Mouse (Mus musculus) kidney, adult 18-20 months (tissue): ENCODE results near the gene Hip1.

Experiments used
- DNase-seq: peaks from one replicate; pipeline ENCODE4 v3.0.0; 2021

The Hip1 gene

GRCm38 (mm10) chr5:135544865-135545797 lies at the start of gene Hip1:
Gene Hip1 (minus strand): TSS chr5:135545120.
- peak; percentile 100 for DNase-seq

DNA sequence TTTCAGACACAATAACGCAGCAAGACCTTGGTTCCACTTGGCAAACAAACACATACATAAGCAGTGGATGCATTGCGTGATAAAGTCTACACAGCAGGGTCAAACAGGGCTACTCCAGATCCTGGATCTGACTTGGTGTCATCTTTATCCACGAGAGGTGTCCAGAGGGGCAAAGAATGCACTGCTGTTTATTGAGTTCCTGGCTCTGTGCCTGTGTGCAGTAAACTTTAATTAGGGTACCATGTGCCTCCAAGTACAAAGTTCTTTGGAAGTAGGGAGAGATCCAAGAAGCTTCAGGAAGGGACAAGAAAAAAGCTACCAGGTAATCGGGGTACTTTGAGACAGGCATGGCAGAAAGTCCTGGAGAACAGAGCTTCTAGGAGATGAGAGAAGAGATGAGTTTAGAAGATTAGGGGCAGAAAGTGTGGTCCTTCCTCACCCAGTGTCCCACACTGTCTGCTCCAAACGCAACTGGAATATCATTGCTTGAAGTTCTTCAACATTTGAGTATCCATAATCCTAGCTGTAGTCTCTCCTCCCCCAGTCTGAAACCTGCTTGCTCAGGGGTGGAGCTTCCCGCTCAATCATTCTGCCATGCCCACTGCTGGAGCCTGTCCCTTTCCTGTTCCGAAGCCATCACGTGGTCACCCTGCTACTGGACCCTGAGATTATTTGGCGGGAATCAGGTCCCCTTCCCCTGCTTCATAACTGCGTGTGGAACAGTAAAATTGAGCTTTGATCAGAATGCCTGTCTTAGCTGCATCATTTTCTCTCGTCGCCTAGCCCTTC lies 45.3 kb upstream of the Hip1 start:
- DNase-seq = peak; percentile 44

GRCm38 (mm10) chr5:135587764-135588163 lies 42.8 kb upstream of the Hip1 start:
- no peak for DNase-seq

GRCm38 (mm10) chr5:135585691-135586090 lies 40.8 kb upstream of the Hip1 start:
- no peak for DNase-seq

DNA sequence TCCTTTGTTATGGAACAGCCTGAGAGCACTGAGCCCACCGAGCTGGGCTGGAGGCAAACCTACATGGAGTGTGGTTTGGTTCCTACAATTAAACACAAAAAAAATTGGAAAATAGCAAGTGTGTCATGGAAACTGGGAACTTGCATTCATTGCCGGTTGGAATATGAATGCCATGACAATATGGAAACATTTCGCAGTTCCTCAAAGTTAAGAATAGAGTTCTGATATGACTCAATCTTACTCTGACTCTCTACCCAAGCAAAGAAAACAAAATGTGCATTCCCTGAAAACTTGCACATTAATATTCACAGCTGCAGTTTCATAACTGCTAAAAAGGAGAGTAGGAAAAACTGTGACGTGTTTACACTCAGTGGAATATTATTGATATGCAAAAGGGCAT lies 37.4 kb upstream of the Hip1 start:
- DNase-seq = no peak

DNA sequence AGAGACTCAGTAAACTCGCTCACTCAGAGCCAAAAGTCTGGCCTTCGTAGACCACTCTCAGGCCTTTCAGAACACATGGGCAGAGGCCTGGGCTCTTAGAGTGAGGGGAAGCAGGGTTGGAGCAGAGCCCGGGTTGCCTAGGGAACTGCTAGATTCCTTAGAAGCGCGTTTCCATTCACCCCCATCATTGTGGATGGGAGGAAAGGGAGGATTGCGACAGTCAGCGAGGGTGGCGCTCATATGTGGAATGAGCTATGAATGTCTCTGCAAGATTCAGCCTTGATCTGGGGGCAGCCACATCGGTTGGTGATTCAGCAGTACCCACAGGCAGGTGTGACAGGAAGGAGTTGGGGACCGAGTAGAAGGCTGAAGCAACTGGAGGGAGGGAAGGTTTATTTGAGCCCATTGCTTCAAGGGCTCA lies 34.4 kb upstream of the Hip1 start:
- no peak for DNase-seq

DNA sequence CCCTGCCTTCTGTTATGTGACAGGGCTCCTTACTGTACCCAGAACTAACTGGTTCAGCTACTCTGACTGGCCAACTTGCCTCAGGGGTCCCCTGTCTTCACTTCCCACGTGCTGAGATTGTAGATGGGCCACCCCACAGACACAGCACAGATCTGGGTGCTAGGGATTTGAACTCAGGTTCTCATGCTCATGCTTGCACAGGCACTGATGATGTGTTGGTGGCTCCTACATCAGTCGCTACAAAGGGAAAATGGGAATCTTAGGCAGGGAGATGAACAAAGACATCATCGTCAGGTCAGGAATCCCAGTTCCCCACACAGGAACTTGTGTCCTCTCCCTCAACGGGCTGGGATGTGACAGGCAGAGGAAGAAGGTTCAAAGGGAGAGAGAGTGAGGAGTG lies 31.1 kb upstream of the Hip1 start:
- DNase-seq = no peak

DNA sequence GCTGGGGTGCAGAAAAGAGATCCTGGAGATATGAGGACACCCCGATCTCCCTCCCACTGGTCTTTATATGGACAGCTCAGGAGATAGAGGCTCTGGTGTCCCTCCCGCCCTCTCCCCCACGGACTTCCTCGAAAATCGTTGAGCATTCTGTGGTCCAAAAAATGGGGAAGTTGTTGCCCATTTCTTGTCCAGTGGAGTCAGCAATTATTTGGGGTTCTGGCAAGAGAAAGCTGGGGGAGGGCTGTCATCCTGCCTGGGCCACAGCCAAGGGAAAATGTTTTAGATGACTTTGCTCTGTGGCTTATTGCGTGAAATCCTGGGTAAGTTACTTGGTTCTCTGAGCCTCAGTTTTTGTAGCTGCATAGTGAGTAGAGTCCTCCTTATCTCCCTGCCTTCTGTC lies 28.1 kb upstream of the Hip1 start, which contains the start of gene Ccl24:
TSS of gene Ccl24 (minus strand) at position 44 of the 400 bp plus-strand sequence.
- DNase-seq = no peak

DNA sequence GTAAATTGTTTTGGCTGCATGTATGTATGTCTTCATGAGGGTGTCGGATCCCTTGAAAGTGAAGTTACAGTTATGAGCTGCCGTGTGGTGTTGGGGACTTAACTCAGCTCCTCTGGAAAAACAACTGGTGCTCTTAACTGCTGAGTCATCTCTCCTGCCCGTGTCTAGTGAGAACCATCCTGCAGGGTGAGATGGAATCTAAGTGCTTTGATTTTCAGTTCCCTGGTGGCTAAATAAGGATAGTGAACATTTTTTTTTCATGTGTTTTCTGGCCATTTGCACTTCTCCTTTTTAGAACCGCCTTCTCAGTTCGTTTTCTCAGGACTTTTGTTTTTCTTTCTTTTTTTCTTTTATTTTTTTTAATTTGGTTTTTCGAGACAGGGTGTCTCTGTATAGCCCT lies 23.8 kb upstream of the Hip1 start:
- no peak for DNase-seq

DNA sequence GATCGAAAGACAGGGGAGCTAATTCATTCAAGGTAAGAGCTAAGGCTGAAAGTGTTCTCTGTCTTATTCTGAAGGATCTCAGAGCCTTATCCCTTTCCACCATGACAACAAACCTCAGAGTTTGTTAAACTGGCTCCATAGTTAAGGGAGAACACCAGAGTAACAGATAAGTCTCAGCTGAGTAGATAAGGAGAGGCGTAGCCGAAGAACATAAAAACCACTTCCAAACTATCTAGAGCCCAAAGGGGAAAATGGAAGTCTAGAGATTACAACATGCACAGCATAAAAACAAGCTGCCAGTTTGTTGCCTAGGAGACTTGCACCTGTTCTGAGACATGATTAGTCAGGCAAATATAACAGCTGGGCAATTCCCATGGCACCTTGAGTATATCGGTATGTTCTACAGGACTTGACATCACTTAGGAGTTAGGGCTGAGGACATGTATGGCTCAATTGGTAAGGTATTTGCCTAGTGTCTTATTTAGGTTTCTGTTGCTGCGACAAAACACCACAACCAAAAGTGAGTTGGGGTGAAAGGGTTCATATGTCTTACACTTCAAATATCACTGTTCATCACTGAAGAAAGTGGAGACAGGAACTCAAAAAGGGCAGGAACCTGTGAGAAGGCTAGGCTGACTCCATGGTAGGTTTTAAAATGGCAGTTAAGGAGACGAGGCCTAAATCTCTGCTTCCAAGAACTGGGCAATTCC lies 22.8 kb upstream of the Hip1 start:
- no peak for DNase-seq

DNA sequence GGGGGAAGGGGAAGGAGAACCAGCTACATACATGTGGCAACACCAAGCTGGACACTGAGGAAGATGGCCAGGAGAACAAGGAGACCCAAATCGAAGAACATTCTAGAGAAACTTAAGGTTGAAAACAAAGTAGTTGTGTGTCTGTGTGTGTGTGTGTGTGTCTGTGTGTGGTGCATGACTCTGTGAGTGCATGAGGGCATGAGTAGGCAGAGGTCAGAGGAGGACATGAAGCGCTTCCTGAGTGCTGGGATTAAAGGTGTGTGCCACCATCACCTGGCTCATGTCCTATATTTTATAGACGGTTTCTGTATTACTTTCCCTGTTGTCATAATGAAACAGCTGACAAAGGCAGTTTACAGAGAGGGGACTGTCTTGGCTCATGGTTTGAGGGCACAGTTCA lies 18.5 kb upstream of the Hip1 start, which contains the start of gene Ccl26:
TSS of gene Ccl26 (minus strand) at position 101 of the 400 bp plus-strand sequence.
- DNase-seq = no peak

GRCm38 (mm10) chr5:135557671-135558070 lies 12.8 kb upstream of the Hip1 start:
- no peak for DNase-seq

GRCm38 (mm10) chr5:135557051-135557450 lies 12.1 kb upstream of the Hip1 start:
- DNase-seq = no peak

GRCm38 (mm10) chr5:135556259-135556658 lies 11.3 kb upstream of the Hip1 start:
- no peak for DNase-seq

DNA sequence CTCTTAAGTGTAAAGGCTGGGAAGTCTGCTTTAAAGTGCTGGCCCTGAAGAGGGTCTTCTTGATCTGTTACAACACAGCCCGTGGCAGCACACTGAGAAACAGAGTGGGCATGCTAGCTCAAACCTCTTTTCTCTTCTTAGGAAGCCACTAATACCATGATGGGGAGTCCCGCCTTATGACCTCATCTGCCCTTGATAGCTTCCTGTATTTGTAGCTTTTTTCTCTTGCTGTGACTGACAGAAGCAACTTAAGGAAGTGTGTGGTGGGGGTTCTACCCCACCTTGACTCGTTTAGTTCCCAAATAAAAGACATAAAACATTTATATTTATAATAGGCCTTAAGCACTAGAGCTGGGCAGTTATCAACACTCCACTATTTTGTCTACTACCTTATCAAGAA lies 6.7 kb upstream of the Hip1 start:
- DNase-seq = no peak

DNA sequence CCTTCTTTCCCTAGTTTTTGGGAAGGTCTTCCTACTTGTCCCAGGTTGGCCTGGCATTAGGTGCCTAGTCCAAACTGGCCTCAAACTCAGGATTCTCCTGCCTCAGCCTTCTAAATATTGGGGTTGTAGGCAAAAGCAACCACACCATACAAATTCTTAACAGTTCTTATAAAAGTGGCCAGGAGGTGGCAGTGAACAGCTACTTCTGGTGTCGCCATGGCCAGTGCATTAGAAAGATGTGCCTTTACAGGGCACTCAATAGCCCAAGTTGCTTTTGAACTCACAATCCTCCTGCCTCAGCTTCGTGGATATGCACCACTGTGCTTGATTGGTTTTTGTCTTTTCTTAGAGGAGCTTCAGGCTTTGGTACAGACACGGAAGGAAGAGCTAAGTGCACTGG lies 6.0 kb upstream of the Hip1 start:
- no peak for DNase-seq

DNA sequence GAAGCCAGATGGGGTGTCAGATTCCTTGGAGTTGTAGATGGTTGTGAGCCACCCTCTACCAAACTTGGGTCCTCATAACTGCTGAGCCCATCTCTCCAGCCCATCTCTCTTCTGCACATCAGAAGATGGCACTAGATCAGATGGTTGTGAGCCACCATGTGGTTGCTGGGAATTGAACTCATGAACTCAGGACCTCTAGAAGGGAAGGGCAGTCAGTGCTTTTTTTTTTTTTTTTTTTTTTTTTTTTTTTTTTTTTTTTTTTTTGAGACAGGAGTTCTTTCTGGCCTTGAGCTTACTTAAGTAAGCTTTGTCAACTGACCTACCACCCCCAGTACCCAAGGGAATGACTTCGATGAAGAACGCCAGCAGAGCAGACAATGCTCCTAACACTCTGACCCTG lies 3.1 kb upstream of the Hip1 start:
- no peak for DNase-seq

DNA sequence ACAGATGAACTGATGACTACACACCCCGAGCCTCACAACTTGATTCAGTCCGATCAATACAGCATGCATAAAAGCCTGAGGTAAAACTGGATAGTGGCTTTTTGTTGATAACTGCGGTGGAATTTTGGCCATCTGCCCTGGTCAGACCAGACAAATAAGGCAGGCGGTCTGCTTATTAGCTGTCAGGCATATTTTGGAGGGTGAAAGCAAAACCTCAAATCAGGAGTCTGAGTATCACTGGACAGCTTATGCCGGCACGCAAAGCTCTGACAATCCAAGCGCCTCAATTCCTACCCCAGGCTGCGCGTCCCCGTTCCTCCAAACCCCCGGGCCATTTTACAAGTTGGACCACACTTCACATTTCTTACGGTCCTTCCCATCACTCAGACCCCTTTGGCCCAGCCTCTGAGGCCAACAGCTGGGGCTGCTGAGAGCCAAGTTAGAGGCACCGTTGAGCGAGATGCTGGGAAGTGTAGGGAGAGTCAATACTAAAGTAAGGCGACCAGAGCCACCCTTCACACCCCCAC lies 825 bp downstream of the Hip1 start:
- DNase-seq = peak; percentile 25

GRCm38 (mm10) chr5:135537794-135538214 lies 7.1 kb downstream of the Hip1 start:
- DNase-seq = no peak

DNA sequence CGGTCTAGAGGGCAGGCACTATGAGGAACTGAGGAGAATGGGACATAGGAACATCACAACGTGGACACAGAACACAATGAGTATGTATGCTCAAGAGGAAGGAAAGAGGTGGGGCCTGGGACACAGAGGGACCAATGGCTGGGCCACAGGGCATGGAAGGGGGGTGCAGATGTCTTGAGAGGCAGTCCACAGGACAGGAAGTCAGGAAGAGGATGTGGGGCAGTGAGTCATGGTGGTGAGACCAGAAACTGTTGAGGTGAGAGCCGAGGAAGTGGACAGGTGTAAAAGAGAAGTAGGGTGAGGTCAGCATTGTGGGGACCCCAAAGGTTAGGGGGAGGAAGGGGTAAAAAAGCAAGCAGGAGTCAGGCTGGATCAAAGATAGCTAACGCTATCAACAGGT lies 7.6 kb downstream of the Hip1 start:
- no peak for DNase-seq

GRCm38 (mm10) chr5:135535867-135536266 lies 9.1 kb downstream of the Hip1 start:
- DNase-seq = no peak

GRCm38 (mm10) chr5:135533431-135533830 lies 11.5 kb downstream of the Hip1 start:
- peak; percentile 60 for DNase-seq

GRCm38 (mm10) chr5:135531306-135531845 lies 13.5 kb downstream of the Hip1 start:
- no peak for DNase-seq
